Mouse (Mus musculus) cortical plate, adult 2 months (tissue): ENCODE results near the gene Gls2.

Experiments
- CTCF ChIP-seq: fragments of 200-500 bp; IDR thresholded peaks from 2 replicates; pipeline ENCODE4 v1.5.1; 2011; ENCODE audit warnings: mild to moderate bottlenecking, control low read depth, low read length; ENCODE audit not compliant: insufficient read depth; ENCODE audit errors: extremely low read depth
- POLR2A ChIP-seq: fragments of 200-500 bp; IDR thresholded peaks from 2 replicates; pipeline ENCODE4 v1.6.1; 2011; ENCODE audit warnings: mild to moderate bottlenecking, low read length, control low read depth; ENCODE audit not compliant: insufficient read depth; ENCODE audit errors: extremely low read depth

- no peak for TF ChIP-seq CTCF
- no peak for TF ChIP-seq POLR2A
Observed at GRCm38 (mm10) chr10:128153978-128154377, 40.3 kb upstream of the Gls2 start.
